In the genomic region with DNA sequence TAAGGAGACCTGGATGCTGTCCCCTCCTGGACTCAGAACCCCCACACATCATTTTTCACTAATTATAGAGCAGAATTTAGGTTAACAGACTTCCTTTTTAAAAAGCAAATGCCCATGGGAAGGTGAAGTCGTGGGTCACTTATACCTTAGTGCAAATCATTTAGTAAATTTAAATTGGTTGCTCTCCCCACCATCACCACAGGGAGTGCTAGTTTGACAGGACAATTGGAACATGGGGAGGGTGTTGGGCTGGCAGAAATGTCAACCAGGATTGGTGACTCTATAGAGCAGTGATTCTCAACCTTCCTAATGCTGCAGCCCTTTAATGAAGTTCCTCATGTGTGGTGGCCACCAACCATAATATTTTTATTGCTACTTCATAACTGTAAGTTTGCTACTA, we compare ENCODE assay signal across 12 mouse cellular contexts. TPM values are rescaled to one million over a fixed set of nuclear protein-coding genes. Genes with fewer than 3 reads are reported as not detected.
DNase-seq lines count a peak whose midpoint lies in the region; ATAC-seq lines count a peak whose summit lies in the region.
"Had no signal": no experiment of that assay in that cellular context is flagged by ENCODE, and none has a peak within 500 bp of the region (broad histone marks: within the 10 kb centered on the region; RNA-seq: fewer than 3 reads in every experiment).

No protein-coding gene starts in this region.

- H3K27ac ChIP-seq in embryonic facial prominence, embryonic 11.5 days (replicated peaks; ENCODE audit: low read depth, low read length) = no peak overlapping the region
- no peak overlapping the region for H3K27ac ChIP-seq in embryonic facial prominence, embryonic 10.5 days (replicated peaks)
- H3K27ac ChIP-seq in intestine, embryonic 15.5 days = peak overlapping the region; percentile 83; the same call in 1 of the 2 replicates
- peak overlapping the region; percentile 53; the same call in 1 of the 2 replicates for H3K27ac ChIP-seq in stomach, embryonic 14.5 days (ENCODE audit: low read length)
- H3K27ac ChIP-seq: embryonic facial prominence, embryonic 15.5 days had no signal

- 0% methylated on average over 1 of the region's 1 CpGs for WGBS in embryonic facial prominence, embryonic 11.5 days
- 10% methylated on average over 1 of the region's 1 CpGs for WGBS in embryonic facial prominence, embryonic 10.5 days
- WGBS in intestine, embryonic 15.5 days = 7% methylated on average over 1 of the region's 1 CpGs
- WGBS in stomach, embryonic 14.5 days = 7% methylated on average over 1 of the region's 1 CpGs

- intact Hi-C loops in gastrocnemius, postnatal 14 days (cut with DNase I; ENCODE audit: low total_unique reads) = no loop called here

- ATAC-seq in embryonic facial prominence, embryonic 11.5 days (replicated peaks; ENCODE audit: insufficient number of reproducible peaks, low FRiP score, low TSS enrichment, low read depth) = no peak
- no peak for ATAC-seq in intestine, embryonic 15.5 days
- ATAC-seq in stomach, embryonic 14.5 days (ENCODE audit: insufficient number of reproducible peaks, insufficient read depth, low FRiP score, low read depth) = no peak

- peaks cover 14% of the 10 kb centered on the region for H3K4me1 ChIP-seq in embryonic facial prominence, embryonic 11.5 days (ENCODE audit: control insufficient read depth, insufficient read depth, low read length)
- peaks cover 46% of the 10 kb centered on the region for H3K4me1 ChIP-seq in embryonic facial prominence, embryonic 10.5 days
- peaks cover 24% of the 10 kb centered on the region for H3K4me1 ChIP-seq in intestine, embryonic 15.5 days (replicated peaks)
- peaks cover 25% of the 10 kb centered on the region; the same call in 1 of the 2 replicates for H3K4me1 ChIP-seq in stomach, embryonic 14.5 days (ENCODE audit: control insufficient read depth, insufficient read depth, low read length)

- no peaks in the 10 kb centered on the region for H3K36me3 ChIP-seq in embryonic facial prominence, embryonic 11.5 days (replicated peaks; ENCODE audit: control insufficient read depth, insufficient read depth, low read depth, low read length)
- no peaks in the 10 kb centered on the region for H3K36me3 ChIP-seq in embryonic facial prominence, embryonic 10.5 days (replicated peaks)
- H3K36me3 ChIP-seq in intestine, embryonic 15.5 days = no peaks in the 10 kb centered on the region
- no peaks in the 10 kb centered on the region for H3K36me3 ChIP-seq in stomach, embryonic 14.5 days (ENCODE audit: control insufficient read depth, insufficient read depth, low read length)
- H3K36me3 ChIP-seq: embryonic facial prominence, embryonic 15.5 days had no signal

- no peak overlapping the region for H3K4me2 ChIP-seq in embryonic facial prominence, embryonic 11.5 days (ENCODE audit: low read depth, low read length)
- H3K4me2 ChIP-seq in intestine, embryonic 15.5 days (replicated peaks) = peak overlapping the region; percentile 100
- H3K4me2 ChIP-seq in stomach, embryonic 14.5 days (replicated peaks; ENCODE audit: low read depth, low read length) = peak overlapping the region; percentile 100

- peaks cover 38% of the 10 kb centered on the region for H3K27me3 ChIP-seq in embryonic facial prominence, embryonic 11.5 days (ENCODE audit: control insufficient read depth, insufficient read depth, low read length)
- H3K27me3 ChIP-seq in embryonic facial prominence, embryonic 10.5 days (replicated peaks; ENCODE audit: low read depth, poor library complexity, severe bottlenecking) = peaks cover 97% of the 10 kb centered on the region
- H3K27me3 ChIP-seq in intestine, embryonic 15.5 days (replicated peaks) = peaks cover 19% of the 10 kb centered on the region
- H3K27me3 ChIP-seq in stomach, embryonic 14.5 days (ENCODE audit: control insufficient read depth, insufficient read depth, low read length) = peaks cover 10% of the 10 kb centered on the region

- DNase-seq in embryonic facial prominence, embryonic 11.5 days (ENCODE audit: low spot score) = peak; percentile 33
- no peak for DNase-seq in embryonic facial prominence, embryonic 10.5 days (ENCODE audit: low spot score)
- DNase-seq in ovary, postnatal 14 days (ENCODE audit: low spot score) = peak; percentile 13
- DNase-seq in ovary, adult 18-20 months (ENCODE audit: low spot score) = no peak
- no peak for DNase-seq in gastrocnemius, postnatal 14 days
- DNase-seq in right cerebral cortex, postnatal 25 days = no peak
- DNase-seq: thymus, postnatal 14 days had no signal

- no peak overlapping the region for H3K4me3 ChIP-seq in embryonic facial prominence, embryonic 11.5 days (ENCODE audit: low read depth, low read length)
- H3K4me3 ChIP-seq in embryonic facial prominence, embryonic 10.5 days = no peak overlapping the region; the same call in 1 of the 2 replicates
- no peak overlapping the region for H3K4me3 ChIP-seq in intestine, embryonic 15.5 days (replicated peaks)
- no peak overlapping the region for H3K4me3 ChIP-seq in stomach, embryonic 14.5 days (ENCODE audit: low read depth, low read length)

- no peak overlapping the region for H3K9ac ChIP-seq in embryonic facial prominence, embryonic 11.5 days (replicated peaks; ENCODE audit: low read length)
- H3K9ac ChIP-seq in intestine, embryonic 15.5 days = no peak overlapping the region
- no peak overlapping the region for H3K9ac ChIP-seq in stomach, embryonic 14.5 days (replicated peaks; ENCODE audit: low read depth, low read length)
- H3K9ac ChIP-seq: embryonic facial prominence, embryonic 15.5 days had no signal

- H3K9me3 ChIP-seq in embryonic facial prominence, embryonic 11.5 days (replicated peaks; ENCODE audit: control insufficient read depth, low read length) = no peaks in the 10 kb centered on the region
- H3K9me3 ChIP-seq in embryonic facial prominence, embryonic 10.5 days = no peaks in the 10 kb centered on the region
- H3K9me3 ChIP-seq in intestine, embryonic 15.5 days = no peaks in the 10 kb centered on the region
- H3K9me3 ChIP-seq in stomach, embryonic 14.5 days (ENCODE audit: control insufficient read depth, low read depth, low read length) = no peaks in the 10 kb centered on the region
- H3K9me3 ChIP-seq: embryonic facial prominence, embryonic 15.5 days; G1E had no signal

RNA-seq across cellular contexts. Expression of a gene that starts 3.1 kb away (rescaled TPM):
- polyA plus RNA-seq in embryonic facial prominence, embryonic 11.5 days (2014; fragmentation: Nextera tagmentation; extraction: Ambion mirVana) = 1.2 TPM in 2 replicates
- polyA plus RNA-seq in embryonic facial prominence, embryonic 10.5 days (2016; fragmentation: Nextera tagmentation; extraction: Ambion mirVana) = 0.79 and 0.89 TPM in 2 replicates
- 9.5 and 9.7 TPM in 2 replicates for polyA plus RNA-seq in intestine, embryonic 15.5 days (2015; fragmentation: Nextera tagmentation; extraction: Ambion mirVana)
- 10.5 and 12.1 TPM in 2 replicates for polyA plus RNA-seq in stomach, embryonic 14.5 days (2014; fragmentation: Nextera tagmentation; extraction: Ambion mirVana)
- total RNA-seq in gastrocnemius, postnatal 14 days (2021) = under 1 TPM in 1 of 2 experiments, not detected in 1; 0.20 TPM
- total RNA-seq: monocyte, adult 5-6 weeks had no signal

RNA-seq across cellular contexts. Expression of a gene that starts 14.9 kb away (rescaled TPM):
- not detected in 2 replicates for polyA plus RNA-seq in embryonic facial prominence, embryonic 11.5 days (2014; fragmentation: Nextera tagmentation; extraction: Ambion mirVana)
- polyA plus RNA-seq in embryonic facial prominence, embryonic 10.5 days (2016; fragmentation: Nextera tagmentation; extraction: Ambion mirVana) = not detected in 2 replicates
- polyA plus RNA-seq in intestine, embryonic 15.5 days (2015; fragmentation: Nextera tagmentation; extraction: Ambion mirVana) = 0.87 and 1.4 TPM in 2 replicates
- 3.1 and 3.3 TPM in 2 replicates for polyA plus RNA-seq in stomach, embryonic 14.5 days (2014; fragmentation: Nextera tagmentation; extraction: Ambion mirVana)
- total RNA-seq in gastrocnemius, postnatal 14 days (2021) = not detected
- total RNA-seq: monocyte, adult 5-6 weeks had no signal
- polyA plus RNA-seq: G1E had no signal

RNA-seq across cellular contexts. Expression of a gene that starts 42.1 kb away (rescaled TPM):
- 17.5 and 20.0 TPM in 2 replicates for polyA plus RNA-seq in embryonic facial prominence, embryonic 11.5 days (2014; fragmentation: Nextera tagmentation; extraction: Ambion mirVana)
- 40.6 and 41.1 TPM in 2 replicates for polyA plus RNA-seq in embryonic facial prominence, embryonic 10.5 days (2016; fragmentation: Nextera tagmentation; extraction: Ambion mirVana)
- polyA plus RNA-seq in intestine, embryonic 15.5 days (2015; fragmentation: Nextera tagmentation; extraction: Ambion mirVana) = 24.2 and 24.8 TPM in 2 replicates
- 26.6 and 28.2 TPM in 2 replicates for polyA plus RNA-seq in stomach, embryonic 14.5 days (2014; fragmentation: Nextera tagmentation; extraction: Ambion mirVana)
- total RNA-seq in gastrocnemius, postnatal 14 days (2021) = 10 to 100 TPM; 12.7 to 12.9 TPM

RNA-seq across cellular contexts. Expression of a gene that starts 52.3 kb away (rescaled TPM):
- 16.3 and 21.0 TPM in 2 replicates for polyA plus RNA-seq in embryonic facial prominence, embryonic 11.5 days (2014; fragmentation: Nextera tagmentation; extraction: Ambion mirVana)
- 19.3 and 22.5 TPM in 2 replicates for polyA plus RNA-seq in embryonic facial prominence, embryonic 10.5 days (2016; fragmentation: Nextera tagmentation; extraction: Ambion mirVana)
- 14.7 and 15.5 TPM in 2 replicates for polyA plus RNA-seq in intestine, embryonic 15.5 days (2015; fragmentation: Nextera tagmentation; extraction: Ambion mirVana)
- 27.2 TPM in 2 replicates for polyA plus RNA-seq in stomach, embryonic 14.5 days (2014; fragmentation: Nextera tagmentation; extraction: Ambion mirVana)
- total RNA-seq in gastrocnemius, postnatal 14 days (2021) = 1 to 10 TPM; 1.8 to 3.6 TPM

Comparison
In these comparisons a context has a peak if more than half of its experiments do, and no peak if none do; other contexts are left out.
1. DNase-seq: peak in embryonic facial prominence, embryonic 11.5 days (single experiment) and ovary, postnatal 14 days (single experiment); none in embryonic facial prominence, embryonic 10.5 days (single experiment), ovary, adult 18-20 months (single experiment), gastrocnemius, postnatal 14 days (single experiment) and right cerebral cortex, postnatal 25 days (single experiment).
2. H3K27ac ChIP-seq: peak in intestine, embryonic 15.5 days (single experiment) and stomach, embryonic 14.5 days (single experiment); none in embryonic facial prominence, embryonic 11.5 days (single experiment) and embryonic facial prominence, embryonic 10.5 days (single experiment).